Comparison of ENCODE assay signal across 8 mouse cellular contexts in genomic region chr5:124438746-124439145, GRCm38 (mm10). TPM values are rescaled to one million over a fixed set of nuclear protein-coding genes. Genes with fewer than 3 reads are reported as not detected.
A peak's percentile ranks its signal among the peaks of the same experiment; 100 is the strongest.
DNase-seq lines count a peak whose midpoint lies in the region; ATAC-seq and TF ChIP-seq lines count a peak whose summit lies in the region.
"Had no signal": no experiment of that assay in that cellular context is flagged by ENCODE, and none has a peak within 500 bp of the region (broad histone marks: within the 10 kb centered on the region; RNA-seq: fewer than 3 reads in every experiment).

No protein-coding gene starts in this region.

- no peaks in the 10 kb centered on the region for H3K36me3 ChIP-seq in kidney, embryonic 14.5 days (ENCODE audit: control insufficient read depth, insufficient read depth, low read length)
- H3K36me3 ChIP-seq in intestine, embryonic 15.5 days, result no peaks in the 10 kb centered on the region
- H3K36me3 ChIP-seq in midbrain, postnatal 0 days (ENCODE audit: insufficient read depth, low read length), result no peaks in the 10 kb centered on the region

- H3K27ac ChIP-seq in kidney, embryonic 14.5 days (ENCODE audit: low read depth, low read length), result no peak overlapping the region; the same call in 1 of the 2 replicates
- peak overlapping the region; percentile 55 for H3K27ac ChIP-seq in bone marrow macrophage, adult 2 months (ENCODE audit: insufficient read depth, low read depth, low read length)
- H3K27ac ChIP-seq in intestine, embryonic 15.5 days, result 0 out of 2 replicates have a peak overlapping the region, but pooled peaks have one; percentile 41
- no peak overlapping the region for H3K27ac ChIP-seq in midbrain, postnatal 0 days (ENCODE audit: low read depth, low read length)

- no peak for DNase-seq in kidney, postnatal 25 days
- no peak for DNase-seq in midbrain, postnatal 0 days (ENCODE audit: low spot score)
- no peak for DNase-seq in gastrocnemius, postnatal 10 days
- DNase-seq: embryo, embryonic 11 days had no signal

- TF ChIP-seq POLR2A in bone marrow macrophage, adult 2 months (IDR thresholded peaks at IDR 0.05; ENCODE audit: borderline replicate concordance, low read depth, low read length), result no peak

- peaks cover 9% of the 10 kb centered on the region; the same call in 1 of the 2 replicates for H3K4me1 ChIP-seq in kidney, embryonic 14.5 days (ENCODE audit: control insufficient read depth, insufficient read depth, low read length)
- H3K4me1 ChIP-seq in bone marrow macrophage, adult 2 months (ENCODE audit: control insufficient read depth, insufficient read depth, low read length), result peaks cover 12% of the 10 kb centered on the region
- no peaks in the 10 kb centered on the region; the same call in 1 of the 2 replicates for H3K4me1 ChIP-seq in intestine, embryonic 15.5 days (replicated peaks)
- H3K4me1 ChIP-seq in midbrain, postnatal 0 days (ENCODE audit: insufficient read depth, low read length), result 0 out of 2 replicates have a peak, but pooled peaks cover 5% of the 10 kb centered on the region

- 69% methylated on average over 5 of the region's 5 CpGs for WGBS in kidney, embryonic 14.5 days
- 56% methylated on average over 5 of the region's 5 CpGs for WGBS in intestine, embryonic 15.5 days
- WGBS in midbrain, postnatal 0 days, result 67% methylated on average over 5 of the region's 5 CpGs

- no peak overlapping the region for H3K9ac ChIP-seq in kidney, embryonic 14.5 days (ENCODE audit: low read depth, low read length)
- no peak overlapping the region for H3K9ac ChIP-seq in intestine, embryonic 15.5 days
- H3K9ac ChIP-seq in midbrain, postnatal 0 days (replicated peaks; ENCODE audit: low read length, poor library complexity, severe bottlenecking), result no peak overlapping the region

- H3K9me3 ChIP-seq in kidney, embryonic 14.5 days (ENCODE audit: control insufficient read depth, low read length), result no peaks in the 10 kb centered on the region
- no peaks in the 10 kb centered on the region for H3K9me3 ChIP-seq in intestine, embryonic 15.5 days
- H3K9me3 ChIP-seq in midbrain, postnatal 0 days (ENCODE audit: low read length), result no peaks in the 10 kb centered on the region

- no peak for ATAC-seq in kidney, embryonic 14.5 days (ENCODE audit: low FRiP score, low TSS enrichment)
- no peak for ATAC-seq in intestine, embryonic 15.5 days
- ATAC-seq in midbrain, postnatal 0 days (ENCODE audit: low FRiP score), result no peak
- ATAC-seq in monocyte, adult 5-6 weeks (replicated peaks; ENCODE audit: insufficient number of reproducible peaks, low FRiP score, low TSS enrichment, poor library complexity, severe bottlenecking), result no peak

- no peaks in the 10 kb centered on the region for H3K27me3 ChIP-seq in kidney, embryonic 14.5 days (ENCODE audit: control insufficient read depth, insufficient read depth, low read length)
- no peaks in the 10 kb centered on the region for H3K27me3 ChIP-seq in intestine, embryonic 15.5 days (replicated peaks)
- H3K27me3 ChIP-seq in midbrain, postnatal 0 days (ENCODE audit: insufficient read depth, low read length), result no peaks in the 10 kb centered on the region

- TF ChIP-seq CTCF in bone marrow macrophage, adult 2 months (IDR thresholded peaks at IDR 0.05; ENCODE audit: low read depth, low read length), result no peak
- no peak for TF ChIP-seq CTCF in midbrain, postnatal 0 days (IDR thresholded peaks at IDR 0.05)

- H3K4me3 ChIP-seq in kidney, embryonic 14.5 days (ENCODE audit: low read length), result peak overlapping the region; percentile 74; the same call in 1 of the 2 replicates
- peak overlapping the region; percentile 66 for H3K4me3 ChIP-seq in bone marrow macrophage, adult 2 months (ENCODE audit: insufficient read depth, low read length)
- no peak overlapping the region for H3K4me3 ChIP-seq in intestine, embryonic 15.5 days (replicated peaks)
- 0 out of 2 replicates have a peak overlapping the region, but pooled peaks have one; percentile 53 for H3K4me3 ChIP-seq in midbrain, postnatal 0 days (ENCODE audit: low read depth, low read length)

- peak overlapping the region; percentile 98 for H3K4me2 ChIP-seq in kidney, embryonic 14.5 days (replicated peaks; ENCODE audit: low read depth, low read length)
- peak overlapping the region; percentile 95 for H3K4me2 ChIP-seq in intestine, embryonic 15.5 days (replicated peaks)
- H3K4me2 ChIP-seq in midbrain, postnatal 0 days (ENCODE audit: low read depth, low read length, poor library complexity, severe bottlenecking), result peak overlapping the region; percentile 92; the same call in 1 of the 2 replicates

RNA-seq across cellular contexts. Expression of gene Kmt5a, which starts 1.0 kb away (rescaled TPM):
- polyA plus RNA-seq in kidney, embryonic 14.5 days (2014; fragmentation: Nextera tagmentation; extraction: Ambion mirVana), result 54.7 and 58.6 TPM in 2 replicates
- polyA plus RNA-seq in bone marrow macrophage, adult 2 months (2012; ENCODE audit: insufficient read depth, insufficient read length, missing spikeins), result 49.2 and 58.6 TPM in 2 replicates
- polyA plus RNA-seq in intestine, embryonic 15.5 days (2015; fragmentation: Nextera tagmentation; extraction: Ambion mirVana), result 93.5 and 105 TPM in 2 replicates
- 27.4 and 39.0 TPM in 2 replicates for total RNA-seq in midbrain, postnatal 0 days (2014; rRNA removed)
- 13.3 and 15.3 TPM in 2 replicates for polyA plus RNA-seq in midbrain, postnatal 0 days (2015; fragmentation: Nextera tagmentation; extraction: Ambion mirVana)
- 78.3 to 109 TPM (median 102 TPM) in 3 replicates for total RNA-seq in monocyte, adult 5-6 weeks (2017)
- 10 to 100 TPM; 37.2 to 43.6 TPM for total RNA-seq in gastrocnemius, postnatal 10 days (2021)

RNA-seq across cellular contexts. Expression of gene Sbno1, which starts 12.9 kb away (rescaled TPM):
- polyA plus RNA-seq in kidney, embryonic 14.5 days (2014; fragmentation: Nextera tagmentation; extraction: Ambion mirVana), result 66.3 and 102 TPM in 2 replicates
- polyA plus RNA-seq in bone marrow macrophage, adult 2 months (2012; ENCODE audit: insufficient read depth, insufficient read length, missing spikeins), result 57.5 and 59.2 TPM in 2 replicates
- polyA plus RNA-seq in intestine, embryonic 15.5 days (2015; fragmentation: Nextera tagmentation; extraction: Ambion mirVana), result 78.6 and 90.3 TPM in 2 replicates
- total RNA-seq in midbrain, postnatal 0 days (2014; rRNA removed), result 41.0 and 54.5 TPM in 2 replicates
- polyA plus RNA-seq in midbrain, postnatal 0 days (2015; fragmentation: Nextera tagmentation; extraction: Ambion mirVana), result 68.9 and 80.4 TPM in 2 replicates
- total RNA-seq in monocyte, adult 5-6 weeks (2017), result 178 to 275 TPM (median 193 TPM) in 3 replicates
- 10 to 100 TPM; 38.8 to 44.3 TPM for total RNA-seq in gastrocnemius, postnatal 10 days (2021)

RNA-seq across cellular contexts. Expression of gene Rilpl2, which starts 39.4 kb away (rescaled TPM):
- polyA plus RNA-seq in kidney, embryonic 14.5 days (2014; fragmentation: Nextera tagmentation; extraction: Ambion mirVana), result 29.4 and 31.7 TPM in 2 replicates
- polyA plus RNA-seq in bone marrow macrophage, adult 2 months (2012; ENCODE audit: insufficient read depth, insufficient read length, missing spikeins), result 106 and 113 TPM in 2 replicates
- 44.0 and 46.2 TPM in 2 replicates for polyA plus RNA-seq in intestine, embryonic 15.5 days (2015; fragmentation: Nextera tagmentation; extraction: Ambion mirVana)
- total RNA-seq in midbrain, postnatal 0 days (2014; rRNA removed), result 32.3 and 38.6 TPM in 2 replicates
- 33.8 and 34.3 TPM in 2 replicates for polyA plus RNA-seq in midbrain, postnatal 0 days (2015; fragmentation: Nextera tagmentation; extraction: Ambion mirVana)
- total RNA-seq in monocyte, adult 5-6 weeks (2017), result 47.8 to 86.1 TPM (median 71.4 TPM) in 3 replicates
- total RNA-seq in gastrocnemius, postnatal 10 days (2021), result 1 to 10 TPM; 6.6 to 7.9 TPM

RNA-seq across cellular contexts. Expression of gene Snrnp35, which starts 44.2 kb away (rescaled TPM):
- 12.8 and 23.8 TPM in 2 replicates for polyA plus RNA-seq in kidney, embryonic 14.5 days (2014; fragmentation: Nextera tagmentation; extraction: Ambion mirVana)
- polyA plus RNA-seq in bone marrow macrophage, adult 2 months (2012; ENCODE audit: insufficient read depth, insufficient read length, missing spikeins), result 20.5 and 21.6 TPM in 2 replicates
- 21.4 and 23.6 TPM in 2 replicates for polyA plus RNA-seq in intestine, embryonic 15.5 days (2015; fragmentation: Nextera tagmentation; extraction: Ambion mirVana)
- 5.2 and 10.7 TPM in 2 replicates for total RNA-seq in midbrain, postnatal 0 days (2014; rRNA removed)
- polyA plus RNA-seq in midbrain, postnatal 0 days (2015; fragmentation: Nextera tagmentation; extraction: Ambion mirVana), result 10.1 and 13.0 TPM in 2 replicates
- 7.4 to 12.5 TPM (median 9.8 TPM) in 3 replicates for total RNA-seq in monocyte, adult 5-6 weeks (2017)
- total RNA-seq in gastrocnemius, postnatal 10 days (2021), result 10 to 100 TPM; 21.8 to 23.6 TPM

Comparison
In these comparisons a context has a peak if more than half of its experiments do, and no peak if none do; other contexts are left out.
1. H3K27ac ChIP-seq: peak in bone marrow macrophage, adult 2 months (single experiment) and intestine, embryonic 15.5 days (single experiment); none in kidney, embryonic 14.5 days (single experiment) and midbrain, postnatal 0 days (single experiment).
2. Peak in every context shown above with its lines, with median percentiles within 50 percentile points of each other: H3K4me2 ChIP-seq.